Mouse (Mus musculus): ENCODE results near the gene D630023F18Rik. TPM values are rescaled to one million over a fixed set of nuclear protein-coding genes. Genes with fewer than 3 reads are reported as not detected.
A peak's percentile ranks its signal among the peaks of the same experiment; 100 is the strongest.

D630023F18Rik gene
- polyA plus RNA-seq, 1 experiment from 2014 or later = 0.29 TPM

DNA sequence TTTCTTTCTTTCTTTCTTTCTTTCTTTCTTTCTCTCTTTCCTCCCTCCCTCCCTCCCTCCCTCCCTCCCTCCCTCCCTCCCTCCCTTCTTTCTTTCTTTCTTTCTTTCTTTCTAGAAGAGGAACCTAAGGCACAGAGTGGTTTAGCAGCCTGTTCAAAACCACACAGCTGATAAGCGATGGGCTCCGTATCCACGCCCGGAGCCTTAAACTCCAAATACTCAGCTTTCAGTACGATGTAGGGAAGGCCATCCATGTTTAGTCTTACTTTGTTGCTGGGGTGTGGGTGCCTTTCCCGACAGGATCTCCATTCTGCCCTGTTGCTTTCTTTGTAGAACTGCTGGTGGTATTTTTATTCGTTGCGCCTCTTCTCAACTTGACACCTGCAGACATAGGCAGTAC lies 13.8 kb downstream of the D630023F18Rik start:
- DNase-seq (no peak), ATAC-seq (ENCODE audit: low read depth) (no peak)
- Histone ChIP-seq H3K9ac (no peak overlapping the region), H3K36me3 (no peaks in the 10 kb centered on the region), H3K9me3 (replicated peaks) (no peaks in the 10 kb centered on the region), H3K4me3 (replicated peaks) (no peak overlapping the region), H3K27ac (no peak overlapping the region), H3K4me1 (replicated peaks) (peaks cover 8% of the 10 kb centered on the region), H3K27me3 (no peaks in the 10 kb centered on the region), H3K4me2 (no peak overlapping the region)
- WGBS (ENCODE audit: insufficient replicate concordance) = 45% methylated on average over 8 of the region's 8 CpGs

DNA sequence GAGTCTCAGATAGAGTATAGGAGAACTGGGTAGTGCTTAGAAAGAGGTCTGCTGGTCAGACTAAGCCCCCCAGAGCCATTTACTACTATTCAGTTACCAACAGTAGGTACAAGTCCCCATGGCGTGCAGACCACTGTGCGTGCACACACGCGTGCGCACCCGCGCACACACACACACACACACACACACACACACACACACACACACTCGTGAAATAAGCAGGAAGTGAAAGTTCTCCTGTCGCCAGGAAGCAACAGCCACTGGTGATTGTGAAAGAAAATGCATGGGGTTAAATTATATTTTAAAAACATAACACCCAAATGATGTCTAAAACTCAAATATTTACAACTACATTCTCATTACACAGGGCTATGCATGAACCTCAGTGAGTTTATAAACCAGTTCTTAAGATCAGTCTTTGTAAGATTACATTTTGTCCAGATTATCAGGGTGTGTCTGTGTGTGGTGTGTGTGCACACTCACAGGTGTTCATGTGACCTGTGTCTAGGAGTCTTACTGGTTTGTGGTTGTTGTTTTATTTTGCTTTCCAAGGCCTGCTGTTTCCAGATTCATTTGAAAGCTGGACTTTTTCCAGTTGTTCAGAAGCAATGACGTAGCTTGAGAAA lies 15.2 kb downstream of the D630023F18Rik start:
- DNase-seq (no peak), ATAC-seq (ENCODE audit: low read depth) (no peak)
- Histone ChIP-seq H3K4me2 (no peak overlapping the region), H3K9me3 (replicated peaks) (no peaks in the 10 kb centered on the region), H3K27me3 (no peaks in the 10 kb centered on the region), H3K36me3 (no peaks in the 10 kb centered on the region), H3K27ac (no peak overlapping the region), H3K9ac (no peak overlapping the region), H3K4me3 (replicated peaks) (no peak overlapping the region), H3K4me1 (replicated peaks) (peaks cover 4% of the 10 kb centered on the region)
- WGBS (ENCODE audit: insufficient replicate concordance) = 76% methylated on average over 10 of the region's 10 CpGs

DNA sequence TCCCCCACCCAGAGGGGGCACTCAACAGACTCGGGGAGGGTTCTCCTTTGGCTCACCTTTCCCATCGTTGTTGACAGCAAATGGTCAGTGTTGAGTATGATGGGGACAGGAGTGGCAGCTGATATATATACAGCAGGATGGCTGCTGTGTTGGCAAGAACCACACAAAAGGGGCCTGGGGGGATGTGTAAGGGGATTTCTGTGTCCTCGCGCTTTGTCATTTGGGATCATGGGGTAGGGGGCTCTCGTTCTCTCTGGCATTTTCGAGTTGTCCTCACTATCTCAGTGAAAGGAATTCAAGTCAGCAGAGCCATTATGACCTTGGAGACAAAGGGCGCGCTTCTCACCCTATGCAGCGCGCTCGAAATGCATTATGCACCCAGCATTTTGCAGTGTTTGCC lies 19.7 kb downstream of the D630023F18Rik start, which contains the start of gene Cryga:
Cryga (minus strand) TSS at position 101 of the 400 bp plus-strand sequence.
- no peak within 1 kb of the TSS for H3K4me2 ChIP-seq
- H3K4me3 ChIP-seq (replicated peaks) = no peak within 1 kb of the TSS
- H3K4me1 ChIP-seq (replicated peaks) = no peaks in the 10 kb centered on the region
- H3K27ac ChIP-seq = no peak within 1 kb of the TSS
- no peaks in the 10 kb centered on the region for H3K36me3 ChIP-seq
- H3K27me3 ChIP-seq = no peaks in the 10 kb centered on the region
- no peaks in the 10 kb centered on the region for H3K9me3 ChIP-seq (replicated peaks)
- H3K9ac ChIP-seq = no peak within 1 kb of the TSS
- DNase-seq (no peak), ATAC-seq (ENCODE audit: low read depth) (no peak)
- WGBS (ENCODE audit: insufficient replicate concordance) = 75% methylated on average over 11 of the region's 11 CpGs

DNA sequence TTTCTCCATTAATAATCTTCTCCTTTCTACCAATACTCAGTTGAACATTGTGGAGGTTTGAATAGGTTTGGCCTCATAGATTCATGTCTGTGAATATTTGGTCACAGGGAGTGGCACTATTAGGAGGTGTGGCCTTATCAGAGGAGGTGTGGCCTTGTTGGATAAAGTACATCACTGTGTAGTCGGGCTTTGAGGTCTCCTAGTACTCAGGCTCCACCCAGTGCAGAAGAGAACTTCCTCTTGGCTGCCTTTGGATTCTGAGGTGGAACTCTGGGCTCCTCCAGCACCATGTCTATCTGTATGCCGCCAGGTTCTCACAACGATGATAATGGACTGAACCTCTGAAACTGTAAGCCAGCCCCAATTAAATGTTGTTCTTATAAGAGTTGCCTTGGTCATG lies 26.1 kb downstream of the D630023F18Rik start:
- Histone ChIP-seq H3K9ac (no peak overlapping the region), H3K27ac (no peak overlapping the region), H3K27me3 (no peaks in the 10 kb centered on the region), H3K4me1 (replicated peaks) (no peaks in the 10 kb centered on the region), H3K4me2 (no peak overlapping the region), H3K36me3 (no peaks in the 10 kb centered on the region), H3K9me3 (replicated peaks) (no peaks in the 10 kb centered on the region), H3K4me3 (replicated peaks) (no peak overlapping the region)
- DNase-seq = no peak
- no peak for ATAC-seq (ENCODE audit: low read depth)
- 57% methylated on average over 3 of the region's 3 CpGs for WGBS (ENCODE audit: insufficient replicate concordance)

DNA sequence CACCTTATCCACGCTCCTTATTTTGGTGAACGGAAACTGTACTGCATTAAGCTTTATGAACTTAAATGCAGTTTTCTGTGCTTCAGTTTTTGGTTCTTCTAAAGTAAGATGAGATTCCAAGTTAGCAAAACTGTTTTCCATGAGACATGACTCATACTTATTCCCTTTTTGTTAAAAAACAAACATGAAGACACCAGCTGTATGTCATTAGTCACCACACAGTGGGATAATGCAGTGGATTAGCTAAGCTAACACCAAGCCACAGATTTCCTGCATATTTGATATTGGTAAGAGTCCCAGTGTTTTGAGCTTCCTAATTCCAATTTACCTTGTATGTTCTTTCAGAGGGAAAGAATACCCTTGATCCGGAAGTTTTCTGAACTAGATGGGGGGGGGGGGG lies 31.4 kb downstream of the D630023F18Rik start:
- no peak overlapping the region for H3K4me3 ChIP-seq (replicated peaks)
- no peak overlapping the region for H3K9ac ChIP-seq
- DNase-seq = no peak
- H3K27me3 ChIP-seq = no peaks in the 10 kb centered on the region
- H3K9me3 ChIP-seq (replicated peaks) = no peaks in the 10 kb centered on the region
- no peak overlapping the region for H3K27ac ChIP-seq
- no peaks in the 10 kb centered on the region for H3K36me3 ChIP-seq
- 76% methylated on average over 3 of the region's 3 CpGs for WGBS (ENCODE audit: insufficient replicate concordance)
- no peak for ATAC-seq (ENCODE audit: low read depth)
- no peaks in the 10 kb centered on the region for H3K4me1 ChIP-seq (replicated peaks)
- H3K4me2 ChIP-seq = no peak overlapping the region

- no peak overlapping the region for H3K27ac ChIP-seq
- no peak overlapping the region for H3K4me2 ChIP-seq
- H3K9me3 ChIP-seq (replicated peaks) = no peaks in the 10 kb centered on the region
- H3K9ac ChIP-seq = no peak overlapping the region
- H3K4me3 ChIP-seq (replicated peaks) = no peak overlapping the region
- 8% methylated on average over 2 of the region's 2 CpGs for WGBS (ENCODE audit: insufficient replicate concordance)
- ATAC-seq (ENCODE audit: low read depth) (0 out of 2 replicates have a peak, but pooled peaks have one; percentile 36), DNase-seq (no peak)
- no peaks in the 10 kb centered on the region for H3K4me1 ChIP-seq (replicated peaks)
- no peaks in the 10 kb centered on the region for H3K27me3 ChIP-seq
- no peaks in the 10 kb centered on the region for H3K36me3 ChIP-seq
Observed at GRCm38 (mm10) chr1:65090370-65090769, 32.6 kb downstream of the D630023F18Rik start.

- Histone ChIP-seq H3K9me3 (replicated peaks) (no peaks in the 10 kb centered on the region), H3K4me1 (replicated peaks) (no peaks in the 10 kb centered on the region), H3K4me2 (no peak overlapping the region), H3K36me3 (no peaks in the 10 kb centered on the region), H3K27ac (no peak overlapping the region), H3K27me3 (no peaks in the 10 kb centered on the region), H3K4me3 (replicated peaks) (no peak overlapping the region), H3K9ac (no peak overlapping the region)
- DNase-seq (no peak), ATAC-seq (ENCODE audit: low read depth) (no peak)
- 47% methylated on average over 6 of the region's 6 CpGs for WGBS (ENCODE audit: insufficient replicate concordance)
Observed at GRCm38 (mm10) chr1:65088567-65089356, 34.3 kb downstream of the D630023F18Rik start.

DNA sequence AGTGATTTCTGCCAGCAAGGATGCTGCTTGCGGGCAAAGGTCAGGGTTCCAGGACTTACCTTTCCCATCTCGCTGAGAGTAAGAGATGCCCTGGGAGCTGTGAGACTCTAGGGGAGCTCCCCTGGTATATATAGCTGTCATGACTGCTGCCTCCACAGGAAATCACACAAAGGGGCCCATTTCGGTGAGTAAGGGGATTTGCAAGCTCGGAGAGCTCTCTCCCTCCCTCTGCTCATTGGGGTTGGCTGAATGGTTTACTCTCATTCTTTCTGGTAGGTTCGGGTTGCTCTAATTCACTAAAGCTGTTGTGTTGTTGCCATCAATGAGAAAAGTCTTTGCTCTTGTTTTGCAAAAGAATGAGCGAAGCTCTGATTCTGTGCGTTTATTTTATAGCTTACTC lies 40.8 kb downstream of the D630023F18Rik start, which contains the start of gene Crygb:
Crygb (minus strand) TSS at position 101 of the 400 bp plus-strand sequence.
- Histone ChIP-seq H3K9ac (no peak within 1 kb of the TSS), H3K27me3 (no peaks in the 10 kb centered on the region), H3K36me3 (no peaks in the 10 kb centered on the region), H3K4me3 (replicated peaks) (no peak within 1 kb of the TSS), H3K4me2 (no peak within 1 kb of the TSS), H3K27ac (no peak within 1 kb of the TSS), H3K4me1 (replicated peaks) (no peaks in the 10 kb centered on the region), H3K9me3 (replicated peaks) (no peaks in the 10 kb centered on the region)
- DNase-seq (no peak), ATAC-seq (ENCODE audit: low read depth) (no peak)
- 43% methylated on average over 7 of the region's 7 CpGs for WGBS (ENCODE audit: insufficient replicate concordance)

DNA sequence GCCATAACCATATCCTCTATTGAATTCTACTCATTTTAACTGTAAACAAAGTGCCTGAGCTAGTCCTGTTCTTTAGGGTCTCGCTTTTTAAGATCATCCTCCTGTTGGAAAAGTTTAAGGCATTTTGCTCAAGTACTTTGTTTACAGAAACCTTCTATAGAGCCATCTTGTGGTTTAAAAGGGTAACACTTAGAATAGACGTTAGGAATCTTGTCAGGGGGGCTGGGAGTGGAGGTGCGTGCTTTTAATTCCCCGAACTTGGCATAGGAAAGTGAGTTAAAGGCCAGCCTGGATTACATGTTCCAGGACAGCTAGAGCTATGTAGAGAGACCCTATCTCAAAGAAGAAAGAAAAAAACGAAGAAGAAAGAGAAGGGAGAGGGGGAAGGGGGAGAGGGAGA lies 47.4 kb downstream of the D630023F18Rik start:
- Histone ChIP-seq H3K27me3 (no peaks in the 10 kb centered on the region), H3K36me3 (no peaks in the 10 kb centered on the region), H3K9me3 (replicated peaks) (no peaks in the 10 kb centered on the region), H3K4me1 (replicated peaks) (no peaks in the 10 kb centered on the region), H3K4me3 (replicated peaks) (no peak overlapping the region), H3K27ac (no peak overlapping the region), H3K9ac (no peak overlapping the region), H3K4me2 (no peak overlapping the region)
- 22% methylated on average over 5 of the region's 5 CpGs for WGBS (ENCODE audit: insufficient replicate concordance)
- ATAC-seq (ENCODE audit: low read depth) = no peak
- no peak for DNase-seq

GRCm38 (mm10) chr1:65073589-65073988 lies 49.4 kb downstream of the D630023F18Rik start, which contains the start of gene Crygc:
Crygc (minus strand) TSS chr1:65073689.
- H3K27ac ChIP-seq = no peak within 1 kb of the TSS
- H3K9me3 ChIP-seq (replicated peaks) = no peaks in the 10 kb centered on the region
- no peak within 1 kb of the TSS for H3K4me3 ChIP-seq (replicated peaks)
- H3K9ac ChIP-seq = no peak within 1 kb of the TSS
- H3K27me3 ChIP-seq = no peaks in the 10 kb centered on the region
- 70% methylated on average over 6 of the region's 6 CpGs for WGBS (ENCODE audit: insufficient replicate concordance)
- no peaks in the 10 kb centered on the region for H3K36me3 ChIP-seq
- DNase-seq (no peak), ATAC-seq (ENCODE audit: low read depth) (no peak)
- no peak within 1 kb of the TSS for H3K4me2 ChIP-seq
- H3K4me1 ChIP-seq (replicated peaks) = no peaks in the 10 kb centered on the region

GRCm38 (mm10) chr1:65067842-65068241 lies 55.2 kb downstream of the D630023F18Rik start:
- Histone ChIP-seq H3K4me3 (replicated peaks) (no peak overlapping the region), H3K4me2 (no peak overlapping the region), H3K36me3 (no peaks in the 10 kb centered on the region), H3K27ac (no peak overlapping the region), H3K4me1 (replicated peaks) (no peaks in the 10 kb centered on the region), H3K9me3 (replicated peaks) (no peaks in the 10 kb centered on the region), H3K9ac (no peak overlapping the region), H3K27me3 (no peaks in the 10 kb centered on the region)
- no peak for ATAC-seq (ENCODE audit: low read depth)
- no peak for DNase-seq

GRCm38 (mm10) chr1:65064201-65064600 lies 58.8 kb downstream of the D630023F18Rik start:
- Histone ChIP-seq H3K4me1 (replicated peaks) (no peaks in the 10 kb centered on the region), H3K36me3 (no peaks in the 10 kb centered on the region), H3K27me3 (no peaks in the 10 kb centered on the region), H3K4me3 (replicated peaks) (no peak overlapping the region), H3K4me2 (no peak overlapping the region), H3K27ac (no peak overlapping the region), H3K9ac (no peak overlapping the region), H3K9me3 (replicated peaks) (no peaks in the 10 kb centered on the region)
- WGBS (ENCODE audit: insufficient replicate concordance) = 78% methylated on average over 15 of the region's 15 CpGs
- DNase-seq = no peak
- ATAC-seq (ENCODE audit: low read depth) = no peak
